Mouse (Mus musculus) testis, postnatal 10 days (tissue): Measurements from ENCODE around the gene Mob3a.
A peak's percentile ranks its signal among the peaks of the same experiment; 100 is the strongest.

Experiments used
- DNase-seq: peaks from one replicate; pipeline ENCODE4 v3.0.0; 2021; ENCODE audit warnings: low spot score

Gene Mob3a

GRCm38 (mm10) chr10:80677942-80678436 lies 23.8 kb downstream of the Mob3a start, which contains the start of gene Mknk2:
Gene Mknk2, minus strand, starts transcription at chr10:80678112.
- peak; percentile 90 for DNase-seq

DNA sequence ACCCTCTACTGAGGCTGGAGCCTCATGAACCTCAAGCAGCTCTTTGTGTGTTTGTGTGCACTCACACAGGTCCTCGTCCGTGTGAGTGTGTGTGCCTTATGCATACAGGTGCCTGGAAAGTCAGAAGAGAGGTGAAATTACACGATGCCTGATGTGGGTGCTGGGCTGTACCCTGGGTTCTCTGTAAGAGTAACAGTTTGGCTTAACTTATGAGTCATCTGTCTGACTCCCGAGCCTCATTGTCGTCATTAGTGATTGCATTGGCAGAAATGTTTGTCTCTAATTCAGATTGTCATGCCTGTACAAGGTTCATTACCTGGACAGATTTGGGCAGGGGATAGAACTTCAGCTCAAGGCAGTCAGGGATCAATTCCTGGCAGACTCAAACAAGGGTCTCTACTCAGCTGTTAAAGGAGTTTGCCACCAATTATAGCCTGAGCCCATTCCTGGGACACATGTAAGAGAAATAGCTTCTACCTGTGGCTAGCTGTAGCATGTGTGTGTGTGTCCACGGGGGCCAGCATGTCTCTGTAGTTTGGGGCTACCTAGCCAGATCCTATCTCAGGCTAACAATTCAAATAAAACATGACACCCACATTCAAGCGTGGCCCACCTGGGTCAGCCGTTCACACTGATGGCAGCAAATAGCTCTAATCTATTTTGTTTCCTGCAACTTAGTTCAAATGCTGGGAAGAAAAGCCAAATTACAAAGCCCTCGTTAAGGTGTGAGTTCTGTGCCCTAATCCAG lies 24.5 kb downstream of the Mob3a start:
- no peak for DNase-seq

- DNase-seq, result peak; percentile 100
These were observed 25.4 kb downstream of the Mob3a start for GRCm38 (mm10) chr10:80676198-80676928.

- DNase-seq, result no peak
These were observed 26.2 kb downstream of the Mob3a start for GRCm38 (mm10) chr10:80675405-80676197.

- no peak for DNase-seq
These were observed 26.8 kb downstream of the Mob3a start for GRCm38 (mm10) chr10:80674851-80675404.

DNA sequence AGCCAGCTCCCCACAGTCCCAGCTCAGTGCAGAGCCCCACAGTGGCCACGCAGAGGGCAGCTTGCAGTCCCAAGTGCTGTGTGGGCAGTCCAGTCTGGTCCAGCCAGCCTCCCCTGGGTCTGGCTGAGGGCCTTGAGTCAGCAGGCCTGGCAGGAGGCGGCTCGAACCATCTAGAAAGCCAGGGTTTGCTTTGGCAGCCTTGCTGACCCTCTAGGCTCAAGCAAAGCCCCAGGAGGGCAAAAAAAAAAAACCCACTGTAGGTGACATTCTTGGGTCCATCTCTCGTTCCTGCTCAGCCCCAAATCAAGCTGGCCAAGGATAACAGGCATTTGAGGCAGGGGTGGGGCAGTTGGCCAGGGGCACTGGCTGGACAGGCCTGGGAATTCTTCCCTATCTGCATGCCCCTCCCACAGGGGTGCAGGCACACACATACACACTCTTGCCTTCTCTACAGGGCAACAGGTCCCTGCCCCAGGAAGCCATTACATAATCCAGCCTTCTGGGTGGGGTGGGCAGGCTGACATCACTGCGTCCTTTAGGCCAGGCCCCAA lies 27.5 kb downstream of the Mob3a start:
- no peak for DNase-seq

DNA sequence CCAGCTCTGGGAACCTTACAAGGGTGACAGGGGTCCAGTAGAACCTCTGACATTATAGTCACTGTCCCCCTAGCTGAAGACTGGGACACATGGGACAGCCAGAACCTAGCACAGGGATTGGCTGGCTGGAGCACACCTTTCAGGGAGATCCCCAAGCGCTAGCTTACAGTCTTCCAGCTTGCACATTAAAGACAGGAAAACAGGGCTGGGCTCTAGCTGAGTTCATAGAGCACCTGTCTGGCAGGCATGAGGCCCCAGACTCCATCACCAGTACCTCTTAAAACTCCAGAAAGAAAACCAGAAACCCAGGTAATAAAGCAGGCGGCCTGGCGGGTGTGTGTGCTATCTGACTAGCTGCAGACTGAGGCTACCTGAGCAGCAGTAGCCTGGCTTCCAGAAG lies 28.1 kb downstream of the Mob3a start:
- DNase-seq, result no peak

DNA sequence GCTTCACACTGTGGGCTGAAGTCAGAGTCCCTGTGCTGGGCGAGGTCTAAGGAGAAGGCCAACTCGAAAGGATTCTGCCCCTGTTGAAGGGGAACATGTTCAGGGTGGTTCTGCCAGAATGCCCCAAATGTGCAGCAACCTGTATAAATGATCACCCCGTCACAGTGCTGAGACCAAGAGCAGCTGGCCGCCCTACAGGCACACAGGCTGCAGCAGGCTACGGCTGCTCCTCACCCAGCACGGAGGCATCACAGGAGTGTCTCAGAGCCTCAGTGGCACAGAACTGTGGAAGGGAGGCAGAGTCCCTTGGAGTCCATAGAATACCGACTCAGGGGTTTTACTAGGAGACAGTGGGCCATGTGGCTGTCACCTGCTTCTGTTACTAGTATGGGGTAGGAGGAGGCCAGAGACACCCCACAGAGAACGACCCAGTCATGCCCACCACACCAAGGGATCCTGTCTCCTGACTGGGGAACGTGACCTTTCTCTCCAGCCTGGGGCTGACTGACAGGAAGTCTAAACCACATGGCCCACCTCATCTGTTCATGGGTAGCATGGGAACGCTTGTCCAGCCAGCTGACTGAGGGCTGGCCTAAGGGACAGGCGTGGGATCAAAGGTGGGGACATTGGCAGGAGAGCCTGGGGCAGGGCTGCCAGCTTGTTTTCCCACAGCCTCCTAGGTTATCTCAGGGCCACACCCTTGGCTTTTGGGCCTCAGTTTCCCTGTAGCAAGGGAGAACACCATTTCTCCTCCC lies 29.7 kb downstream of the Mob3a start:
- DNase-seq, result no peak

DNA sequence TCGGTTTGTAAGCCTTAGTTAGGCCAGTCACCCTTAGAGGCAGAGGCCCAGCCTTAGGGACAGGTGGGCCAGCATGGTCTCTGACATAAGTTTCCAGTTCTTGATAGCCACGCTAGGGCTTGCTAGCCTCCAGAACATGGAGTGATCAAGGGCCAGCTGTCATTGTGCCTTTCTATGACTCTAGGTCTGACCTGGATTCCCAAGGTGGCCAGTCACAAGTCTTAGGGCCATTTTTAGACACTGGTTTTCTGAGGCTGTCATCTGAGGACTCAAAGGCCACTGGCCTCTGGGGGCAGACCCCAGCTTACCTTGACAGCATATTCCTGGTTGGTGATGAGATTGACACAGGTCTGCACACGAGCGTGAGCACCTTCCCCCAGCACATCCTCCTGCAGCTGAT lies 30.5 kb downstream of the Mob3a start:
- no peak for DNase-seq

DNA sequence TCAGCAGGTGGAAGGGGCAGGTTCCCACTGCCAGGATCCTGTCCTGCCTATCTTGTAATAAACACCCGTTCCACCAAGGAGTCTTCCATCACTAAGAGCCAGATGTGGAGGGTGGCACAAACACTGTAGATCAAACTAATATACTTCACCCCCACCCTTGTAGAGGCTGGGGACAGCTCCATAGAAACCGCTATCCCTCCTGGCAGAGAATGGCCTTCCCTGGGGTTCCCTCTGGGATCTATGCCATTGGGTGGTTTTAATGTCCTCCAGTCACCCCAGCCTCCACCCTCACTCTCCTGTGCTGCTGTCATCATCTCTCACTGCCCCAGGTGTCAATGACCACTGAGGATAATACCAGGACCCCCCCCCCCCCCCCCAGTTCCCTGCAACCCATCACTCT lies 31.2 kb downstream of the Mob3a start:
- DNase-seq, result no peak

DNA sequence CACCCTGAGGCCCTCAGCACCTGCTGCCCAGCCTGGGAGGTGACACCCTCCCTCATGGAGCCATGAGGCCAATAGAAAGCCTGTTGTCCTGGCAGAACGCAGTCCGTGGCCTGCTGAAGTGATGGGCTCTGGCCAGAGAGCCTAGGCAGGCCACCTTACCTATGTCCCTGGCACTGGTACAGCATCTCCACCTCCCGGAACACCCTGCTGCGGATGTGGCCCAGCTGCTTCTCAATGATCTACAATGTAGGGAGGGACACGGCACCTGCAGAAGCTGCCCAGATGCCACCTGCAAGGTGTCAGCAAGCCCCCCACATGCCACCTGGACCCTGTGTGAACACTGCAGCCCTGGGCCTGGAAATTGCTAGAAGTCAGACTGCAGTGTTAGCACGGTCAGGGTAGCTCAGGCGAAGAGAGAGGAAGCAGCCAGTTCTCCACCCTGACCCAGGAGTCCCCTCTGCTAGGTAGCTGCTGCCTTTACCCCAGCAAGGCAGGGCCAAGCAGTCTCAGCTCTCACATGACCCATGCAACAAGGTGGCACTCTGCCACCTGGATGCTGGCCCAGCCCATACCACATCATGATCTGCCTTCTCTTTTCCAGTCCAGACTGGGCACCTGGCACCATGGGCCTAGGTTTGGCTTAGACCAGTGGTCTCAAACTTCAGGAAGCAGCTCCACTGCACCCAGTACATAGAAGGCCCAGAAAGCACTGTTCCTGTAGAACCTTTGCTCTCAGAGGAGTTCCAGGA lies 31.9 kb downstream of the Mob3a start:
- no peak for DNase-seq

- DNase-seq, result no peak
These were observed 32.8 kb downstream of the Mob3a start for GRCm38 (mm10) chr10:80669018-80669417.

DNA sequence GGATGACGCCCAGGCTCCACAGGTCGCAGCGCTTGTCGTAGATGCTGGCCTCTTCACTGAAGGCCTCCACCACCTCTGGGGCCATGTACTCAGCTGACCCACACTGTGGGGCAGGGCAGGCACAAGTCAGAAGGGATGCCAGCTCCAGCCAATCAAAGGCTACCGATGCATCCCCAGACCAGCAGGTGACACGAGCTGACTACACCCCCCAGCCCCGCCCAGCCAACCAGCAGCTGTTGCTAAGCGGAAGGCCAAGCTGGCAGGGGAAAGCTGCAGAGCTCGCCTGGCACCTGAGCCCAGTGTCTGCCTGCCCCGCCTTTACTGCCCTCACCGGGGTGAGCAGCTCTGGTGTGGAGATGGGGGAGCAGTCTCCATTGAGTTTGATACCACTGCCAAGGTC lies 33.2 kb downstream of the Mob3a start:
- no peak for DNase-seq

GRCm38 (mm10) chr10:80666837-80667412 lies 34.9 kb downstream of the Mob3a start:
- DNase-seq, result no peak

- DNase-seq, result no peak
These were observed 35.6 kb downstream of the Mob3a start for GRCm38 (mm10) chr10:80665981-80666733.

GRCm38 (mm10) chr10:80665459-80665858 lies 36.3 kb downstream of the Mob3a start:
- DNase-seq, result no peak

- peak; percentile 71 for DNase-seq
These were observed 36.8 kb downstream of the Mob3a start for GRCm38 (mm10) chr10:80665016-80665380.

GRCm38 (mm10) chr10:80664197-80665015 lies 37.4 kb downstream of the Mob3a start:
- peak; percentile 82 for DNase-seq
